Mouse (Mus musculus) liver, adult 2 months (tissue): ENCODE results near the gene Gm7102.
"Not testable (repeated sequence)": the region's sequence is repeated elsewhere in the genome, so short reads cannot be mapped to it uniquely, and the experiment has no call there.

Experiments used
- CTCF ChIP-seq: fragments of 200-500 bp; IDR thresholded peaks from 2 replicates; pipeline ENCODE4 v1.5.1; 2011; ENCODE audit warnings: low read depth, low read length, control low read depth
- POLR2A ChIP-seq: fragments of 200-500 bp; IDR thresholded peaks from 2 replicates; pipeline ENCODE4 v1.6.1; 2011; ENCODE audit warnings: low read length, control low read depth; ENCODE audit not compliant: insufficient read depth; ENCODE audit errors: extremely low read depth

DNA sequence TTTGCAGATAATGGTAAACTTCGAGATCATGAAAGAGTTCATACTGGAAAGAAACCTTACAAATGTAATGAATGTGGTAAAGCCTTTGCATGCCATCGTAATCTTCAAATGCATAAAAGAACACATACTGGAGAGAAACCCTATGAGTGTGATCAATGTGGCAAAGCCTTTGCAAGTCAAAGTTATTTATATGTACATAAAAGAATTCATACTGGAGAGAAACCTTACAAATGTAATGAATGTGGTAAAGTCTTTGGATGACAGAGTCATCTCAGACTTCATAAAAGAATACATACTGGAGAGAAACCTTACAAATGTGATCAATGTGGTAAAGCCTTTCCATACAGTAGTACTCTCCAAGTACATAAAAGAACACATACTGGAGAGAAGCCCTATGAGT, 7.5 kb upstream of the Gm7102 start, which contains the start of gene Gm6020:
- TF ChIP-seq CTCF, POLR2A: not testable (repeated sequence)
